Mouse (Mus musculus): ENCODE measurements around the gene Mphosph6.
A peak's percentile ranks its signal among the peaks of the same experiment; 100 is the strongest.

The Mphosph6 gene

DNA sequence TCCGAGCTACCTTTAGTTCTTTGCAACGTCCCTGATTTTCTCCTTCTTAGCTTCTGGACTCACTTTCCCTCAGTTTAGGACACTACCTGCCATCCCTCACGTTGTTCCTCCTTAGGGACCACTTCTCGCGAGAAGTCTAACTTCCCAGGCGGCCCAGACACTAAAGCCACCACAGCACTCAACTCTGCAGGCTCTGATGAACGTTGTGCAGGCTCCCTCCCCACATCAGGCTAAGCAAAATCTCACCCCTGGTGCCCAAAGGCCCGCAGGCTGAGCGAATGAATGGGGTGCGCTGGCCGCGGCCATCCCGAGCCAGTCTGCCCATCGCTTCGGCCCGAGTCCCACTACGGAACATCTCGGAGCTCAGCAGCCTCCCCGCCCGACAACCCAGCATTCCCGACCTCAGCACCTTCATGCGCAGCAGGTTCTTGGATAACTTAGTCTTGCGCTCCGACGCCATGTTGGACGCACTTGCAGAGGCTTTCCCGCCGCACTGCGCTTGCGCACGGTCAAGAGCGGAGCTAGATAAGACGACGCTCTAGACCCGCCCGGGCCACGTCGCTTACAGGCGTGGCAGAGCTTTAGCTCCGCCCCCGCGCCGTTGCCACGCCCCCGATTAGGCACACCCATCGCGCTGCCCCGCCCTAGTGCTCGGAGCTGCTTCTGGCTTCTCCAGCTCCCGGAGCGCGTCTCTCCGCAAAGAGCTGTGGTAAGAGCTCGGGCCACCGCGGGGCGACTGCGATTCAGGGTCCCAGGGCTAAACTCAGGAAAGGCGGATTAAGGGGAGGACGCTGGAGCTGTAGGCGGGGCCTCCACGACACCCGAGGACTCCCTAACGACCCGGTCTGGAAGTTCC, at the start of gene Mphosph6:
Gene Mphosph6, minus strand, starts transcription at position 501 of the 856 bp plus-strand sequence.
- peak; percentile 98 to 99 for DNase-seq

DNA sequence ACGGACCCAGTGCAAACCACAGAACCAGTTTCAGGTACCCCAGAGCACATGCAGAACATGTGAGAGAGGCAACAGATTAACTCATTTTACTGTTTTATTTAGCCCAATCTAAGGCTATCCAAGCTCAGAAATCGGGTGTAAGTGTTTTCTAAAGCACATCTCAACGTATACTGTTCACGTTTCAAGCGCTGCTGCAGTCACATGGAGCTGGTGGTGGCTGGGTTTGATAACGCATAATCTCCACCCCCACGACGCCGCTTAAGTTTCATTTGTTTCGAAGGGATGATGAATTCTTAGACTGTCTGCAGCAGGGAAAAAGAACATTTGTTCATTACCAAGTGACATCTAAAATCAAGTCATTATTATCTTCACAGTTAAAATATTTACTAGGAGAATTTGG, 48.7 kb upstream of the Mphosph6 start:
- DNase-seq: no peak

GRCm38 (mm10) chr8:117847865-117848264, 46.1 kb upstream of the Mphosph6 start:
- no peak for DNase-seq

DNA sequence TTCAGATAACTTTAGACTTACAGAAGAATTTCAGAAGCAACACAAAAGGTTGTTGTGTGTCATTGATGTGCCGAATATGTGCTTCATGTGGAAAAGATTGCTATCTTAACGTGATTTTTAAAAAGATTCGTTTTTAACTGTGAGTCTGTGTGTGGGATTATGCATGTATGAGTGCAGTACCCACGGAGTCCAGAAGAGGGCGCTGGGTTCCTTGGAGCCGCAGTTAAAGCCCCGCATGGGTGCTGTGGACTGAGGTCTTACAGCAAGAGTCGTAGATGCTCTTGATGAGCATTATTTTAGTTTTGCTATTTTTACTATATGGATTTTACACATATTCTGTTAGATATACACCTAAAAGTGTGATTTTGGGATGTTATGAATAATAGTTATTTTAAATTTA, 42.0 kb upstream of the Mphosph6 start:
- DNase-seq: no peak

DNA sequence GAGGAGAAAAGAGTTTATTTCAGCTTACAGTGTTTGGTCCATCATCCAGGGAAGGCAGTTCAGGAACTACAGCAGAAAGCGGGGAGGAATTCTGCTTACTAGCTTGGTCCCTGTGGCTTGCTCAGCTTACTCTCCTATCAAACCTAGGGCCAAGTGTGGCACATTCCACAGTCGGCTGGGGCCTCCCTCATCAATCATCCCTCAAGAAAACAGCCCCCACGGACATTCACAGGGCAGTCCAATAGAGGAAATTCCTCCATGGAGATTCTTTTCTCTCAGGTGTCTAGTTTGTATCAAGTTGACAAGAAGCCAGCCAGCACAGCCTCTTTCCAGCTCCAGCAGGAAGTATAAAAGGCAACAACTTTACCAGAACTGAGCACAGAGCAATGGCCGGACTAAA, 11.8 kb upstream of the Mphosph6 start:
- no peak for DNase-seq

- DNase-seq: no peak
Observed at GRCm38 (mm10) chr8:117810676-117811075, 8.9 kb upstream of the Mphosph6 start.

- DNase-seq: peak; percentile 62 to 88
Observed at GRCm38 (mm10) chr8:117805419-117805818, 3.7 kb upstream of the Mphosph6 start.

DNA sequence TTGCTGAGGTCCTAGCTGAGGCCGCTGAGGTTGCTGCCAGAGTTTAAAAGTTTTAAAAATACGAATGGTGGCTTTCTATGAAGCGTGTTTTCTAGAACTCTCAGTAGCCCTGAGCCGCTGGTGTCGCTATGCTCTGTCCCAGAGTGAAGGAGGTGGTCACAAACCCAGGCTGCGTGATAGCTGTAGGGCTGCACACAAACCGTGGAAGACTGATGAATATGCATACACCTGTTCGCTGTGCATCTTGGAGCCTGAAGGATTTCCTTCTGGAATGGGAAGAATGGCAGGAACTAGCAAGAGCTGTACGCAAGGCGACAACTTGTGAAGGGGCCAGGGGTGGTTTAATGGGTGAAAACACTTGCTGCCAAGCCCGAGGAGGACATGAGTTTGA, 551 bp upstream of the Mphosph6 start:
- no peak for DNase-seq

DNA sequence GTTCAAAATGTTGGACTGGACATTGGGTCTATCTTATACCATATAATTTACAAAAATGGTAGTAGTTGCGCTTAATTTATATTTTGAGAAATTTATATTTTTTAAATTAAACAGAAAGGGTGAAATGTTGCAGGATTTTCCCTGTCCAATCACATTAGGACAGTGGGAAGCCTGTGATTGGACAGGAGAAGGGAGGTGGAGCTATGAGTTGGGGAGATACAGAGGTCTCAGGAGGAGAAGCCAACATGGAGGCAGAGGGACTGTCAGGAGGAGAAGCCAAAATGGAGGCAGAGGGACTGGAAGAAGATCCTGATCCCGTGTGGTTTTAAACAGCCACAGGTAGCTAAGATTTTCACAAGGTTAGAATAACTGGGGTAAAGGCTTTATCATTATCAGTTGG, 3.7 kb downstream of the Mphosph6 start:
- DNase-seq: no peak

DNA sequence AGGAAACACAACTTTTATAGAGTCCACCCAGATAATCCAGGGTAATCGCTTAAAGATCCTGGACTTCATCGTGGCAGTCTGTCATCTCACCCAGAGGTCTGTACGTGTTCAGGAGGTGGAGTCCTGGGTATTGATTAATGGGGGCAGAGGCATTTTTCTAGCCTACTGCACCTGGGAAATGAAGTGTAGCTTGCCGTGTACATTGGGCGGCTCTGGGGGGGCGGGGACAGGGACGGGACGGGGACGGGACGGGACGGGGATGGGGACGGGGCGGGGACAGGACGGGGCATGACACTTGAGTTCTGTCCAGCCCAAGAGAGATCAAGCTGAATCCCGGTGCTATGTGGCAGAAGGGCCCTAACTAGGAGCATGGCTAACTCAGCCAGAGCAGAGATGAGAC, 5.3 kb downstream of the Mphosph6 start:
- no peak for DNase-seq

- no peak for DNase-seq
Observed at GRCm38 (mm10) chr8:117794581-117794980, 7.2 kb downstream of the Mphosph6 start.

GRCm38 (mm10) chr8:117792616-117793144, 9.1 kb downstream of the Mphosph6 start:
- no peak for DNase-seq

GRCm38 (mm10) chr8:117786428-117786827, 15.3 kb downstream of the Mphosph6 start:
- no peak for DNase-seq

- DNase-seq: peak in 1 of 2 experiments; percentile 25
Observed at GRCm38 (mm10) chr8:117783021-117783420, 18.7 kb downstream of the Mphosph6 start.

- peak in 1 of 2 experiments; percentile 14 for DNase-seq
Observed at GRCm38 (mm10) chr8:117781375-117782129, 20.2 kb downstream of the Mphosph6 start.

- DNase-seq: no peak
Observed at GRCm38 (mm10) chr8:117779344-117779743, 22.4 kb downstream of the Mphosph6 start.

DNA sequence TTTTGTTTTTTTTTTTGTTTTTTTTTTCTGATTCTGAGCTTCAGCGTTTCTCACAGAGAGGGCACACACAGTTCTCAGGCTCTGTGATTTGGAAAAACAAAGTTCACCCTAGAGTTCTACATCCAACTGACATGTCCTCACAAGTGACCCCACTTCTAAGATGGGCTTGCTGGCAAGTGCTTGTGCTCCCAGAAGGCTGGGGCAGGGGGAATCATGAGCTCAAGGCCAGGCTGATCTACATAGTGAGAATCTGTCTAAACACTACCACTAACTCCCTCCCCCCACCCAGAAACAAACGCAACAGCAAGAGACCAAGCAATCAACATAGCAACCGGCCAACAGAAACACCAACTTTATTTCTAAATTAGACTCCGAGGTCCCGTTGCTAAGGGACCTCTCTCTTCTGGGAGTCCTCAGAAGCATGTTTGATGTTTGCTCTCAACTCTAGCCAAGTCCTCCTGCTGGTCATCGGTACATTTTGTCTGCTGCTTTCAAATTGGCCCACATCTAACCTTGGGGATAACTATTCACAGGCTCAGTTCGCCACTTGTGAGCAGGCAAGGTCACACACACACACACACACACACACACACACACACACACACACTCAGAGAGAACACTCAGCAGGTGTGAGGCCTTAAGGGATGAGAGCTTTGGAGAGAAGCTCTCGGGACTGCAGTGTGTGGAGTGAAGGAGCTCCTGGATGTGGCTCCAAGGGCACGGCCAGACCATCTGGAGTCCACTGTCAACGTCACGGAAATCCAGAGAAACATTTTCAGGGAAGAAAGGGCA, 23.0 kb downstream of the Mphosph6 start:
- DNase-seq: peak in 1 of 2 experiments; percentile 32

GRCm38 (mm10) chr8:117776075-117776474, 25.7 kb downstream of the Mphosph6 start:
- no peak for DNase-seq

GRCm38 (mm10) chr8:117775626-117776025, 26.1 kb downstream of the Mphosph6 start:
- no peak for DNase-seq

DNA sequence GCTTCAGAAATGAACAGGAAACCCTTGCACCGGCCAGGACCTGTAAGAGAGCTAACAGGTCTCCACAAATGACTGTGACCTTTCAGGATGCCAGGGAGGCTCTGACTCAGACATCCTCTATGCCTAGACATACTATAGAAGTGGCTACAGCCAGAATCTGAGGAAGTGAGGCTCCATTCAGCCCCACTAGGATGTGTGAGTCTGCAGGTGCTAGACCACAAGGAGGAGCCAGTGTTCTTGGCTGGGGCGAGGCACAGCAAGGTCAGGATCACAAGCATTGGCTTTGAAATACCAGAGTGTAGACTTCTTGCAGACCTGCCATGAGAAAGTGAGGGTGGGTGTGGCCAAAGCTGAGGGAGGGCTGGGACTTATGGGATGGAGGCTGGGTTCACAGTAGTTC, 29.1 kb downstream of the Mphosph6 start:
- DNase-seq: peak; percentile 16 to 48

DNA sequence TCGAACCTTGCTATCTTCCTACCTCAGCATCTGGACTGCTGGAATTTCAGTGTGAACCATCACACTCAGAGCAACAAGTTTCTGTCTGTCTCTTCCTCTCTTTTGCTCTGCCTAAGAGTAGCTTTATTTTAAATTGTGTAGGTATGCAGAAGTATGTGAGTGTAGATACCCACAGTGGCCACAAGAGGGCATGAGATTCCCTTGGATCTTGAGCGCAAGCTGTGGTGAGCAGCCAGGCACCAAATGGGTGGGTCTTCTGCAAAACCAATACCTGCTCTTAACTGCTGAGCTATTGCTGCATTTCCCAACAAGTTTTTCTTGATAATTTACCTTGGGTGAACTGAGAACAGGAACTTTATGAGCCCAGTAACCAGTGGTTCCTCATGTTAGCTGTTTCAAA, 29.6 kb downstream of the Mphosph6 start:
- peak in 1 of 2 experiments; percentile 65 for DNase-seq

DNA sequence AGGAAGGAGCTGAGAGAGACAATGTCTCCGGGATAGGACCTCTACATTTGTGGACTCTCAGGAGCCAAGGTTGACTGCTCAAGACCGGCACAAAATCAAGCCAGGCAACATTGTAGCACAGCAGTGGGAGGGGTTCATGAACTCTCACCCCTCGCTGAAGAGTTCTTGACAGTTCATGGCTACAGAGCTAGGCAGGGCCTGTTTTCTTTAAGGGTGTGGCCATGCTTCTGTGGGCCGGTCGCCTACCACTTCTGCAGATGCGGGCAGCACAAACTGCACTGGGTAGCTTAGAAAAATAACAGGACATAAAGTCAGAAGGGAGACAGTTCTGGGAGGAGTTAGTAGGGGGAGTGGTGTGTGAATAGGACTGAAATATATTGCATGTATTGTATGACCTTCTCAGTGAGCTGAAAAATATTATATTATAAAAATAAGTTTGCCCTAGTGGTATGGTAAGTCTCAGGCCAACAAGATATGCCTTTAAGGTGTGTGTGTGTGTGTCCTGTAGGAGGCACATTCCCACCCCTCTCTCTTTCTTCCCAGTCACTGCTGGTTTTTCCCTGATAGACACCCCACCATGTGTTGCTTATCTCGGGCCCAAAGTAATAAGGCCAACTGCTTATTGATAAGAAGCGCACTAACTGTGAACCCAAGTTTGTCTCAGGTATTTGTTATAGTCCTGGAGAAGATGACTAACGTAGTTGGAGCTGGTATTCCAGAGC, 30.5 kb downstream of the Mphosph6 start:
- DNase-seq: no peak
